Mouse (Mus musculus) hematopoietic stem cell, adult 5-6 weeks (primary cell): ENCODE results near the gene Dhx33. TPM values are rescaled to one million over a fixed set of nuclear protein-coding genes. Genes with fewer than 3 reads are reported as not detected.

Source experiments
- ATAC-seq, 2 experiments: fragments of 125-278 bp in 1 of 2; replicated peaks in 1 of 2; 2 replicates each; pipeline ENCODE4 v1.8.0; 2016 to 2017; ENCODE audit warnings: inconsistent platforms in 2 of 2, mild to moderate bottlenecking in 2 of 2, moderate number of reproducible peaks in 2 of 2, low read depth in 1 of 2, moderate TSS enrichment in 1 of 2; ENCODE audit not compliant: low FRiP score in 2 of 2, poor library complexity in 2 of 2, severe bottlenecking in 2 of 2, insufficient read depth in 1 of 2, low TSS enrichment in 1 of 2
- total RNA-seq: library from RNA; stranded (forward); fragments of 172-1452, 232-1000 nt; gene quantifications from 2 replicates; pipeline ENCODE4 v1.2.3, GENCODE M21; 2017

Dhx33 gene
- 39.6 and 39.8 TPM in 2 replicates for total RNA-seq

- ATAC-seq, result peak; percentile 98 to 99
Measured at GRCm38 (mm10) chr11:71004316-71004773, at the start of gene Dhx33. TSS of gene Dhx33 (minus strand) at chr11:71004437.

- ATAC-seq, result no peak
Measured at GRCm38 (mm10) chr11:71052554-71052953, 48.3 kb upstream of the Dhx33 start.

GRCm38 (mm10) chr11:71039526-71040298 is 35.5 kb upstream of the Dhx33 start:
- ATAC-seq, result no peak

- ATAC-seq, result 0 out of 4 replicates have a peak, but pooled peaks of 1 of the 2 experiments have one; percentile 25
Measured at GRCm38 (mm10) chr11:71033163-71033761, 29.0 kb upstream of the Dhx33 start, which contains the start of gene 6330403K07Rik. TSS of gene 6330403K07Rik (minus strand) at chr11:71033513.

- ATAC-seq, result no peak
Measured at GRCm38 (mm10) chr11:71032491-71033162, 28.4 kb upstream of the Dhx33 start.

GRCm38 (mm10) chr11:71032070-71032469 is 27.8 kb upstream of the Dhx33 start:
- ATAC-seq, result no peak

- no peak for ATAC-seq
Measured at GRCm38 (mm10) chr11:71029403-71030118, 25.3 kb upstream of the Dhx33 start.

GRCm38 (mm10) chr11:71028280-71028679 is 24.0 kb upstream of the Dhx33 start:
- no peak for ATAC-seq

GRCm38 (mm10) chr11:71019201-71020068 is 15.2 kb upstream of the Dhx33 start, which contains the start of the genes Mis12 and Derl2:
TSS of gene Mis12 (plus strand) at chr11:71019611.
TSS of gene Derl2 (minus strand) at chr11:71019841.
- ATAC-seq, result peak; percentile 98

- ATAC-seq, result no peak
Measured at GRCm38 (mm10) chr11:71018416-71019200, 14.4 kb upstream of the Dhx33 start.

- no peak for ATAC-seq
Measured at GRCm38 (mm10) chr11:71017051-71017450, 12.8 kb upstream of the Dhx33 start.

GRCm38 (mm10) chr11:71012743-71013142 is 8.5 kb upstream of the Dhx33 start:
- no peak for ATAC-seq

- ATAC-seq, result no peak
Measured at GRCm38 (mm10) chr11:71008321-71008720, 4.1 kb upstream of the Dhx33 start.

GRCm38 (mm10) chr11:71007831-71008230 is 3.6 kb upstream of the Dhx33 start:
- ATAC-seq, result no peak

- ATAC-seq, result no peak
Measured at GRCm38 (mm10) chr11:71007026-71007425, 2.8 kb upstream of the Dhx33 start.

GRCm38 (mm10) chr11:71005046-71005445 is 809 bp upstream of the Dhx33 start:
- no peak for ATAC-seq
